Mouse (Mus musculus): ENCODE data around the gene Atp8b3.

- TF ChIP-seq CTCF (IDR thresholded peaks at IDR 0.05), result no peak
- no peak for TF ChIP-seq POLR2A (IDR thresholded peaks at IDR 0.05; ENCODE audit: insufficient read depth, low read depth, low read length)
- TF ChIP-seq EP300 (IDR thresholded peaks at IDR 0.05; ENCODE audit: insufficient read depth, low read depth, low read length), result no peak
These were observed 5.2 kb downstream of the Atp8b3 start for GRCm38 (mm10) chr10:80533704-80534103.
